Mouse (Mus musculus) MEL (cell line): ENCODE measurements at regions not wholly inside any gene's neighbourhood (a gene's known extent, or its start where the extent isn't known, plus 50 kb on each side); places are given as distances from the start of the nearest gene placed in this dataset.

Source experiments
- DNase-seq: peaks from one replicate; pipeline ENCODE4 v3.0.0; 2011; ENCODE audit warnings: low read depth, low spot score
- H3K27ac ChIP-seq: 2 replicates; pipeline ENCODE4 v1.5.1; 2012; ENCODE audit warnings: low read depth, mild to moderate bottlenecking, control low read depth, low read length, moderate library complexity; ENCODE audit not compliant: control insufficient read depth
- H3K27me3 ChIP-seq, 2 experiments: fragments of 150-350 bp in 1 of 2; sonication (generic) in 1 of 2; 2 replicates each; pipeline ENCODE4 v1.6.1; 2012; ENCODE audit warnings: low read length in 2 of 2, mild to moderate bottlenecking in 2 of 2, improper control_type of control experiment in 1 of 2, moderate library complexity in 1 of 2; ENCODE audit not compliant: insufficient read depth in 2 of 2, control insufficient read depth in 1 of 2
- H3K36me3 ChIP-seq, 2 experiments: 2 replicates each; pipeline ENCODE4 v1.6.1; 2012 to 2014; ENCODE audit warnings: low read length in 2 of 2, improper control_type of control experiment in 1 of 2, inconsistent platforms in 1 of 2, mild to moderate bottlenecking in 1 of 2; ENCODE audit not compliant: insufficient read depth in 2 of 2, control insufficient read depth in 1 of 2
- H3K4me1 ChIP-seq, 2 experiments: fragments of 150-350 bp in 1 of 2; sonication (generic) in 1 of 2; 2 replicates each; pipeline ENCODE4 v1.6.1; 2012; ENCODE audit warnings: low read length in 2 of 2, improper control_type of control experiment in 1 of 2, mild to moderate bottlenecking in 1 of 2; ENCODE audit not compliant: insufficient read depth in 2 of 2, control insufficient read depth in 1 of 2
- H3K4me3 ChIP-seq, 2 experiments: fragments of 150-350 bp in 1 of 2; sonication (generic) in 1 of 2; 2 replicates each; pipeline ENCODE4 v1.5.1; 2012; ENCODE audit warnings: low read depth in 2 of 2, low read length in 2 of 2, mild to moderate bottlenecking in 2 of 2, moderate library complexity in 2 of 2, control low read depth in 1 of 2, improper control_type of control experiment in 1 of 2; ENCODE audit not compliant: control insufficient read depth in 1 of 2, insufficient read depth in 1 of 2
- H3K79me2 ChIP-seq: 2 replicates; pipeline ENCODE4 v1.6.1; 2012; ENCODE audit warnings: mild to moderate bottlenecking, low read length, moderate library complexity; ENCODE audit not compliant: control insufficient read depth, poor library complexity, insufficient read depth
- H3K9ac ChIP-seq: 2 replicates; pipeline ENCODE4 v1.6.1; 2012; ENCODE audit warnings: low read depth, mild to moderate bottlenecking, control low read depth, low read length, moderate library complexity; ENCODE audit not compliant: control insufficient read depth, poor library complexity, severe bottlenecking
- H3K9me3 ChIP-seq: fragments of 150-350 bp; sonication (generic); replicated peaks from 2 replicates; pipeline ENCODE4 v1.6.1; 2012; ENCODE audit warnings: mild to moderate bottlenecking, low read length, improper control_type of control experiment, moderate library complexity; ENCODE audit not compliant: insufficient read depth
- BHLHE40 ChIP-seq: IDR thresholded peaks from 2 replicates; pipeline ENCODE4 v1.6.1; 2012; ENCODE audit warnings: low read depth, mild to moderate bottlenecking, inconsistent platforms, low read length, improper control_type of control experiment, borderline replicate concordance
- CTCF ChIP-seq, 3 experiments: IDR thresholded peaks in 2 of 3; conservative IDR thresholded peaks in 1 of 3; 2 replicates each; pipeline ENCODE4 v1.5.1; 2011 to 2012; ENCODE audit warnings: low read length in 3 of 3, low read depth in 2 of 3, mild to moderate bottlenecking in 2 of 3, improper control_type of control experiment in 1 of 3, inconsistent platforms in 1 of 3, mixed read lengths in 1 of 3, moderate library complexity in 1 of 3; ENCODE audit not compliant: control insufficient read depth in 1 of 3, insufficient read depth in 1 of 3, poor library complexity in 1 of 3, severe bottlenecking in 1 of 3
- GATA1 ChIP-seq: IDR thresholded peaks from 2 replicates; pipeline ENCODE4 v1.6.1; 2011; ENCODE audit warnings: low read depth, low read length, improper control_type of control experiment
- HCFC1 ChIP-seq: IDR thresholded peaks from 2 replicates; pipeline ENCODE4 v1.6.1; 2012; ENCODE audit warnings: low read depth, mild to moderate bottlenecking, inconsistent platforms, low read length, improper control_type of control experiment, moderate library complexity
- JUND ChIP-seq: IDR thresholded peaks from 2 replicates; pipeline ENCODE4 v1.6.1; 2011; ENCODE audit warnings: low read depth, mild to moderate bottlenecking, improper control_type of control experiment, low read length
- MAX ChIP-seq: IDR thresholded peaks from 2 replicates; pipeline ENCODE4 v1.6.1; 2011; ENCODE audit warnings: low read length, improper control_type of control experiment
- MEF2A ChIP-seq: IDR thresholded peaks from 2 replicates; pipeline ENCODE4 v1.6.1; 2014; ENCODE audit warnings: low read depth, mild to moderate bottlenecking, inconsistent platforms, low read length, improper control_type of control experiment; ENCODE audit not compliant: poor library complexity, insufficient replicate concordance, severe bottlenecking; ENCODE audit errors: extremely low read depth
- POLR2AphosphoS5 ChIP-seq: IDR thresholded peaks from 2 replicates; pipeline ENCODE4 v1.6.1; 2012; ENCODE audit warnings: low read depth, borderline replicate concordance, mild to moderate bottlenecking, inconsistent platforms, low read length, moderate library complexity, mixed read lengths
- RAD21 ChIP-seq: IDR thresholded peaks from 2 replicates; pipeline ENCODE4 v1.6.1; 2011; ENCODE audit warnings: mild to moderate bottlenecking, low read depth, low read length, improper control_type of control experiment
- RCOR1 ChIP-seq: IDR thresholded peaks from 2 replicates; pipeline ENCODE4 v1.6.1; 2012; ENCODE audit warnings: low read depth, mild to moderate bottlenecking, inconsistent platforms, low read length, improper control_type of control experiment
- SIN3A ChIP-seq: IDR thresholded peaks from 2 replicates; pipeline ENCODE4 v1.6.1; 2012; ENCODE audit warnings: low read length, improper control_type of control experiment, inconsistent platforms
- TCF12 ChIP-seq: IDR thresholded peaks from 2 replicates; pipeline ENCODE4 v1.6.1; 2014; ENCODE audit warnings: low read depth, mild to moderate bottlenecking, inconsistent platforms, low read length, improper control_type of control experiment, moderate library complexity
- USF2 ChIP-seq, 2 experiments: IDR thresholded peaks; 2 replicates each; pipeline ENCODE4 v1.6.1; 2011 to 2012; ENCODE audit warnings: improper control_type of control experiment in 2 of 2, low read length in 2 of 2, borderline replicate concordance in 1 of 2, inconsistent platforms in 1 of 2, low read depth in 1 of 2, mild to moderate bottlenecking in 1 of 2; ENCODE audit not compliant: insufficient read depth in 1 of 2
- ZC3H11A ChIP-seq: IDR thresholded peaks from 2 replicates; pipeline ENCODE4 v1.6.1; 2012; ENCODE audit warnings: low read depth, mild to moderate bottlenecking, inconsistent platforms, low read length, improper control_type of control experiment
- ZNF384 ChIP-seq: IDR thresholded peaks from 2 replicates; pipeline ENCODE4 v1.6.1; 2012; ENCODE audit warnings: low read depth, mild to moderate bottlenecking, inconsistent platforms, low read length, improper control_type of control experiment

GRCm38 (mm10) chr6:51027296-51027695 is 373.1 kb upstream of the Npvf start:
- H3K4me1 ChIP-seq, result no peaks in the 10 kb centered on the region
- no peak overlapping the region for H3K27ac ChIP-seq
- H3K4me3 ChIP-seq, result no peak overlapping the region
- DNase-seq, result no peak
- H3K79me2 ChIP-seq, result no peaks in the 10 kb centered on the region
- no peaks in the 10 kb centered on the region for H3K9me3 ChIP-seq
- H3K27me3 ChIP-seq, result no peaks in the 10 kb centered on the region
- H3K36me3 ChIP-seq, result no peaks in the 10 kb centered on the region
- no peak overlapping the region for H3K9ac ChIP-seq
- TF ChIP-seq ZNF384, result no peak
- no peak for TF ChIP-seq GATA1
- TF ChIP-seq POLR2AphosphoS5, result no peak
- no peak for TF ChIP-seq SIN3A
- no peak for TF ChIP-seq CTCF (IDR thresholded peaks at IDR 0.05 in 2 of 3, conservative IDR thresholded peaks at IDR 0.05 in 1 of 3; ENCODE audit: control insufficient read depth in 1 of 3, insufficient read depth in 1 of 3, low read depth in 2 of 3, low read length in 3 of 3, poor library complexity in 1 of 3, severe bottlenecking in 1 of 3)

- no peak overlapping the region for H3K4me3 ChIP-seq
- H3K9me3 ChIP-seq, result no peaks in the 10 kb centered on the region
- H3K9ac ChIP-seq, result no peak overlapping the region
- no peaks in the 10 kb centered on the region for H3K79me2 ChIP-seq
- H3K27me3 ChIP-seq, result no peaks in the 10 kb centered on the region
- TF ChIP-seq ZC3H11A (no peak), MAX (no peak), CTCF (IDR thresholded peaks at IDR 0.05 in 2 of 3, conservative IDR thresholded peaks at IDR 0.05 in 1 of 3; ENCODE audit: control insufficient read depth in 1 of 3, insufficient read depth in 1 of 3, low read depth in 2 of 3, low read length in 3 of 3, poor library complexity in 1 of 3, severe bottlenecking in 1 of 3) (no peak), USF2 (IDR thresholded peaks at IDR 0.05; ENCODE audit: borderline replicate concordance in 1 of 2, insufficient read depth in 1 of 2, low read depth in 1 of 2, low read length in 2 of 2) (no peak), BHLHE40 (no peak), RAD21 (no peak), JUND (no peak), SIN3A (no peak), ZNF384 (no peak), MEF2A (no peak), TCF12 (no peak), HCFC1 (no peak), POLR2AphosphoS5 (no peak), RCOR1 (no peak)
- H3K36me3 ChIP-seq, result no peaks in the 10 kb centered on the region
- DNase-seq, result no peak
- no peaks in the 10 kb centered on the region for H3K4me1 ChIP-seq
- no peak overlapping the region for H3K27ac ChIP-seq
Measured at GRCm38 (mm10) chr6:51029516-51029915, 375.3 kb upstream of the Npvf start.
